Mouse (Mus musculus) brain, embryonic 14.5 days (tissue): ENCODE data around the gene Olfr56.

Experiments
- CTCF ChIP-seq: fragments of 200-500 bp; IDR thresholded peaks from 2 replicates; pipeline ENCODE4 v1.5.1; 2012; ENCODE audit warnings: inconsistent platforms, mild to moderate bottlenecking, moderate library complexity, borderline replicate concordance; ENCODE audit not compliant: insufficient read depth, insufficient read length; ENCODE audit errors: extremely low read depth
- POLR2A ChIP-seq: fragments of 200-500 bp; IDR thresholded peaks from 2 replicates; pipeline ENCODE4 v1.6.1; 2012; ENCODE audit warnings: mild to moderate bottlenecking, inconsistent platforms, borderline replicate concordance; ENCODE audit not compliant: poor library complexity, insufficient read depth, insufficient read length, severe bottlenecking; ENCODE audit errors: extremely low read depth

DNA sequence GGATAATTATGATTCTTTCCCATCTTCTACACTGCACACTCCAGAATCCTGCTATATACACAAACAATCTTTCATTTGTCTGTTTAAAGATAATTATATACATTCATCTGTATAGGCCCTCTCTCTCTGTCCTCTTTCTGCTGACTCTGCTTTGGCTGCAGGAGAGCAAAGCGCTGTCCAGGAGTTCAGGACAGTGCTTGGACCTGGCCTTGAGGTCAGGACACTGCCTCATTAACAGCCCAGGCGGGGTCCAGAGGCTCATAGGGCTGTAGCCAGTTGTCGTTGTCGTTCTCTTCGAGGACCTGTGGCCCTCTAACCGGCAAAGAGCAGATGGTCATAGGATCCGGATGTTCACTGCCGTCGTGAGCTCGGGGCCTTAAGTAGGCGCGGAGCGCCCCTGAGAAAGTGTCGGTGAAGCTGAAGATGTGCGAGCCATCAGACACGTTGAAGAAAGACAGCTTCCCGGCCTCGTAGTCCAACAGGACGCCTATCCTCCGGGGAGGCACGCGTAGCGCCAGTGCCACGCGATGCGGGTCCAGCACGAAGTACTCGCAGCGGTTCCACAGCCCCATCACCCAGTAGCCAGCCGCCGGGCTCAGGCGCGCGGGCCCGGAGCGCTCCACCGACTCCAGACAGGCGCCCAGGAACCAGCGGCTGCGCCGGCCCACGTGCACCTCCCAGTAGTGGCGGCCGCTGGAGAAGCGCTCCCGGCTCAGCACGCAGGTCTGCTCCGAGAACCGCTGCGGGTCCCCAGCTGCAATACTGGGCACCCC lies 190.3 kb downstream of the Olfr56 start:
- TF ChIP-seq CTCF (no peak), POLR2A (no peak)
